Mouse (Mus musculus): ENCODE data around the gene Dyrk2.

Dyrk2 gene

GRCm38 (mm10) chr10:118870201-118870980, at the start of gene Dyrk2:
Gene Dyrk2, minus strand, starts transcription at chr10:118870209.
- DNase-seq, result no peak

GRCm38 (mm10) chr10:118902625-118903024, 32.6 kb upstream of the Dyrk2 start:
- DNase-seq, result no peak

- no peak for DNase-seq
Observed at GRCm38 (mm10) chr10:118893645-118894044, 23.6 kb upstream of the Dyrk2 start.

GRCm38 (mm10) chr10:118884126-118884525, 14.1 kb upstream of the Dyrk2 start:
- DNase-seq, result no peak

- DNase-seq, result no peak
Observed at GRCm38 (mm10) chr10:118883317-118883716, 13.3 kb upstream of the Dyrk2 start.

GRCm38 (mm10) chr10:118882258-118882885, 12.4 kb upstream of the Dyrk2 start:
- DNase-seq, result no peak

GRCm38 (mm10) chr10:118880776-118881175, 10.8 kb upstream of the Dyrk2 start:
- no peak for DNase-seq

- no peak for DNase-seq
Observed at GRCm38 (mm10) chr10:118872196-118872595, 2.2 kb upstream of the Dyrk2 start.

GRCm38 (mm10) chr10:118869591-118870001, 413 bp downstream of the Dyrk2 start:
- peak; percentile 61 for DNase-seq

GRCm38 (mm10) chr10:118868601-118869590, 1.1 kb downstream of the Dyrk2 start:
- DNase-seq, result peak; percentile 82

- DNase-seq, result peak; percentile 54
Observed at GRCm38 (mm10) chr10:118867896-118868600, 2.0 kb downstream of the Dyrk2 start.

- DNase-seq, result no peak
Observed at GRCm38 (mm10) chr10:118867304-118867895, 2.6 kb downstream of the Dyrk2 start.

- no peak for DNase-seq
Observed at GRCm38 (mm10) chr10:118864976-118865375, 5.0 kb downstream of the Dyrk2 start.

- DNase-seq, result no peak
Observed at GRCm38 (mm10) chr10:118863611-118864010, 6.4 kb downstream of the Dyrk2 start.

GRCm38 (mm10) chr10:118862233-118862632, 7.8 kb downstream of the Dyrk2 start:
- DNase-seq, result no peak

- no peak for DNase-seq
Observed at GRCm38 (mm10) chr10:118861234-118862025, 8.6 kb downstream of the Dyrk2 start.

GRCm38 (mm10) chr10:118859655-118860054, 10.4 kb downstream of the Dyrk2 start:
- DNase-seq, result no peak

GRCm38 (mm10) chr10:118854641-118855040, 15.4 kb downstream of the Dyrk2 start:
- DNase-seq, result no peak

- no peak for DNase-seq
Observed at GRCm38 (mm10) chr10:118852554-118852953, 17.5 kb downstream of the Dyrk2 start.

- no peak for DNase-seq
Observed at GRCm38 (mm10) chr10:118848501-118848900, 21.5 kb downstream of the Dyrk2 start.

GRCm38 (mm10) chr10:118846991-118847545, 22.9 kb downstream of the Dyrk2 start:
- DNase-seq, result no peak
